Mouse (Mus musculus) megakaryocyte-erythroid progenitor cell, adult 5-6 weeks (primary cell): ENCODE measurements around the gene Pbx3. TPM values are rescaled to one million over a fixed set of nuclear protein-coding genes. Genes with fewer than 3 reads are reported as not detected.

ENCODE experiments used
- ATAC-seq: replicated peaks from 2 replicates; pipeline ENCODE4 v1.8.0; 2016; ENCODE audit warnings: mild to moderate bottlenecking, inconsistent platforms; ENCODE audit not compliant: severe bottlenecking, poor library complexity, low FRiP score, low TSS enrichment
- total RNA-seq, 2 experiments: library from RNA; stranded (forward) in 1 of 2; stranded (reverse) in 1 of 2; fragments of 200-1000, 215-1000 nt in 1 of 2; fragments of >200 nt in 1 of 2; fragmentation: Nextera tagmentation in 1 of 2; gene quantifications; 2 replicates each; pipeline ENCODE4 v1.2.3; 2014 to 2017

Pbx3 gene
- total RNA-seq, 2 experiments from 2014 or later = 10.2 to 12.8 TPM

DNA sequence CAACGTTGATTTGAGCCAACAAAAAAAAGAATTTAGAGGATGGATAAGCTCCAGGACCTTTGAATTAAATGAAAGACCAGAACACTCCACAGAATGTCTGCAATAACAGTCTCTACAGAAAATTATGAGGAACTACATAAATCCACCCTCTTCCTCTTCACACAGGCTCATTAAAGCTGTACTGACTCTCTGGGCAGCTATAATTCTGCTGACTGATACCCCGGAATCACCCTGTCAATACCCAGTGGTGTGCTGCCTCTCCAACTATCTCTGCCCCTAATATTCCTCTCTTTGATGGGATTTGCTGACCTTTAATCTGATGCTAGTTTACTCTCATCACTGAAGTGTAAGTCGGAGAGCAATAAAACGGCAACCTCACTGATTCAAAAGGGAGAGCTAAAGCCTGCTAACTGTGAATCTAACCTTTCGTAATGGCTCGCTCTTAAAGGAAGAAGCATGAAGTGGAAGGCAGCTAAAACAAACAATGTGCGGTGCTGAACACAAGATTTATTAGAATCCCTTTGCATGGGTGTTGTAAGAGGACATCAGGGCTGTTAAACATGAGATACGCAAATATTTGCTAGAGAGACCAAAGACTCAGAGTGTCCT lies 137.4 kb downstream of the Pbx3 start:
- ATAC-seq = no peak

DNA sequence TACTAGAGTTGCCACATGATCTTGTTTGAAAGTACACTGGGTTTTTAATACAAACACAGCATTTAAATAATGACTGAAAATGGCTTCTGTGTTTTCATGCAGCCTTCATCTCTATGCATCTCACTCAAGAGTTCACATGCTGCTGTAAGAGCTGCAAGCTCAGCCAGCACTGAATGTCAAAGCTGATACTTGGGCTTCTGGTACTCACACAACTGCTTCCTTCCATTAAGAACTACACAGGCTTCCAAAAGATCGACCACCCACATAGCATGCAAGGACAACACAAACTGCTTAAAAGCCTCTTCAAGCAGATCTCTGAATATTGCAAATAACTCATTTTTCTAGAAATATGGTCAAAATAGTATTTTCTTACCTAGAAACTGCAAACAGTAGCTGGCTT lies 138.7 kb downstream of the Pbx3 start:
- no peak for ATAC-seq

DNA sequence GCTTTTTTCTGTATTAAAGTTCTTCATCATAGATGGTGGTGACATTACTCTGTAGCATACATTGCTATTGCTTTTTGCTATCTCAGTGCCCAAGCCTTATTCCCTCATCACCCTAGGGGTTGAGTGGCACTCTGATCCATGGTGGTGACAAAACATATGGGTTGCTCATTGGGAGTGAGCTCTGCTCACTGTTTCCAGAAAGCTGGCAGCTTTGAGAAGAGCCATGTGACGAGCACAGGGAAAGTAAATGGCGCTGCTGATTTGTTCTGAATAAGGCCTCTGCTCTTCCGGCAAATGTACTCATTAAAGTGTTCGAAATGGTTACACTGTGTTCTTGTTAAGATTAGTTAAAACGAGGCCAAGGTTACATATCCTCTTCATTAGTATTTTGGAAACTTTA lies 139.7 kb downstream of the Pbx3 start:
- no peak for ATAC-seq

DNA sequence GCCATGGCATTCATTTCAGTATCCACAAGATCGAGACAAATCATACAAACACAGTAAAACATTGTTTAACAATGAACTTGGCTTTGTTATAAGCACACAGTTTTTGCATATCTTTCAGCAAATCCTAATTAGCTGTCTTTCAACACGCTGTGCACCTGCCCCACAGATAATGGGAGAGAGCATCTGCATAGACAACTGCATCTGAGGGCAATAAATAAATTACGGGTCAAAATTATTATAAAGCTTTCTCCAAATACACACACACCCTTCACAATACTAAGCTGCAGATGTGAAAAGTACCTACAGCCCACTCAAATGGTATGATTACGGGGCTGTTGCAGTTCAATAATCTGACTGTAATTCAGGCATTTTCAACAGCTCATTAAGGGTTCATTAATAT lies 145.3 kb downstream of the Pbx3 start:
- no peak for ATAC-seq

DNA sequence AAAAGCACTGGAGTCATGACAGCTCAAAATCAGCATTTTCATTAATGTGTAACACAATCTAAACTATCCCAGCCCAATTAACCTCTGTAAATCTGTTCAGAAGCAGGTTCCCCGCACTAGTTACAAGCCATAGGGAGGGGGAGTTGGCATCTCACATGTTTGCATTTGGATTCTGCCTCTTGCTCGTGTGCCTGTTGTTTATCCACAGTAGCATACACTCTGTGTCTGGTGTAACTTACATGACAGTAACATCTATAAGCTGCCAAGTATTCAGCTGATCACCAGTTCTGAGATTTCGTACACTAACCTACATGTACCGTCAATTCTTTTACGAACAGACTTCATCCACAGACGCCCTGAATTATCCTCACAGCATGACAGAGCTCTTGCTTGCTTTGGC lies 147.5 kb downstream of the Pbx3 start:
- ATAC-seq = no peak

DNA sequence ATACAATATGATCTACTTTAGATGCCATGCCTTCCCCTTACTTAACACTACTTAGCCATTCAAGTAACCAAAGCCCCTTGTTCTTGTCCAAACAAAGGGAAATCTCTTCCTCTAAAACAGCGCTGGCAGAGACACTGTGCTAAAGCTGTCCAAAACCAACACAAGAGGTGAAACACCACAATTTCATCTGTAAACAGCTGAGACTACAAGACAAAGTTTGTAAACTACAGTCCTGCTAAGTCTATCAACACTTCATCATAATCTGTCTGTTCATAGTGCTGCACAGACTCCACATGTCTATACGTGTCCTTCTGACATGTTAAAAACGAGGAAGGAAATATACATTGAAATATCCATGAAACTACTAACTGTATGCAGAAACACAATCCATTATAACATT lies 151.5 kb downstream of the Pbx3 start:
- ATAC-seq = no peak

DNA sequence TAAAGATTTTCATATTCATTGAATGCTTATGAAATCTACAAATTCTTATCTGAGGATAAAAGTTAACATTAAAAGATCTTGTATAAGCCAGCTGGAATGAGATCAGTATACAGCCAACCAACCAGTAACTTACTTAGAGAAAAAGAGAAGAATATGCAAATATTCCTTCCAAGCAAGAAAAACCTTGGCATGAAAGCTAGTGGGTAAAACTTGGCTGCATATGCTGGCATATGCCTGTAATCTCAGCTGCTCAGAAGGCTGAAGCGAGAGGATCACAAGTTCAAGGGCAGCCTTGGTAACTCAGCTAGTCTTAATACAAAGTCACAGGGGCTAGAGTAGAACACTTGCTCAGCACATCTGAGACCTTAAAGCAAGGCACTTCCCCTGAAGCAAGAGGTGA lies 153.8 kb downstream of the Pbx3 start:
- ATAC-seq = no peak

DNA sequence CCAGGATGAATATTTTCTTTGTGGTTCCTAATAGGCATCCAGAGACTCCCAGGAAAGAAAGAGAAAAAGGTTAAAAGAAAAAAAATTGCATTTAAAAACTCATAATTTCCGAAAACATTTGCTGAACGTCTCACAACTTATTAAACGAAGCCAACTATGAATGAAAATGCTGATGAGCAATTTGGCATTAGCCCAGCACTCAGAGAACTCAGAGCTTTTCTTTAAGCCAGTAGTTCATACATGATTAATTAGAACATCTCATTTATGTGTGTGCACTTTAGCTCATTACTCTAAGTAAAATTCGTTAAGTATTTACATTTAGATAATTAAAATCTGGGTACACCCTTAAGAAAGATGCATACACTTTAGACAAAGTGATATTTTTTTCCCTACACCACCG lies 155.3 kb downstream of the Pbx3 start:
- no peak for ATAC-seq

DNA sequence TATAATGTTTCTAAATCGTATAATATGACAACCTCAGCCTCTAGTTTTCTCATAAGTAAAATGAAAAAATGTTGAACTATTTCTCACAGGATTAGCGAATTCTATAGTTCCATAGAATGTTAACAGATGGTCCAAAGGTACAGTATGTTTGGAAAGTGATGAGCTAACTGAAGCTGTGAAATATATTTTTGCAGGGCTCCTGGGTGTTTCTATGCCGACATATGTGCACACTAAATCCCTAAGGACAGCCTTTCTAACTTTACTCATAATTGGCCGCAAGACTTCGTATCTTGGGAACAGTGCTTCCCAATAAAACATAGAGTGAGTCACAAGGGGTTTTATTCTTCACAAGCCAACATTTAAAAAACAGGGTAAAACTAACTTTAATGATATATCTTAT lies 157.4 kb downstream of the Pbx3 start:
- no peak for ATAC-seq

DNA sequence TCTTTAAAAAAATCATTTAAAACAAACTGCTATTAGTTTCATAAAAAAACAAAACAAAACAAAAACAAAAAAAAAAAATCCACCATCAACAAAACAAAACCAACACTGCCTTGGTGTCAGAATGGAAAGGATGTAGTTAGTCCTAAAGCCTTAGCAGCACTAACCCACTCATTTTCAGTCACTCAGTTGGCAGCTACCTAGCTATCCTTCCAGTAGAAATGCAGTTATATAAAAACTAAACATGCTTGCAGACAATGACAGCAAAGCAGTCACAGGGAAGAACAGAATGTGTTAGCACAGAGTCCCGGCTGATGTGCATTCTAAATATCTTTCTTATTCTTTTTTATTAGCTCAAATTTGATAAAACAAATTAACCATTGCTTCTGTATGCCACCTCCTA lies 160.5 kb downstream of the Pbx3 start:
- ATAC-seq = no peak

DNA sequence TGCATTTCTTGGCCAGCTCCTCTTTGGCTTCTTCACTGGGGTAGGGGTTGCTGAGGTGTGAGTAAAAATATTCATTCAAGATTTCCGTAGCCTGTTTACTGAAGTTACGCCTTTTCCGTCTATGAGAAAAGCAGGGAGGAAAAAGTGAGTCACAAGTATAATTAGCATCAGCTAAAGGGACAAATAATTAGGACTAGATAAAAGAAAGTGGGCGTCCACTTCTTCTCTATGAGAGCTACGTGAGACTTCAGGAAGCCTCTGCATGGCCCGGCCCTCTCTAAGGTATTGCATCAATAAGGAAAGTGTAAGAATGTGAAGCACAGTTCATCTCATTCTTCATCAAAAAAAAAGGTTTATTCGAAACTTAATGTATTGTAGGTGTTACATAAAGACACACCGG lies 168.1 kb downstream of the Pbx3 start:
- ATAC-seq = no peak

DNA sequence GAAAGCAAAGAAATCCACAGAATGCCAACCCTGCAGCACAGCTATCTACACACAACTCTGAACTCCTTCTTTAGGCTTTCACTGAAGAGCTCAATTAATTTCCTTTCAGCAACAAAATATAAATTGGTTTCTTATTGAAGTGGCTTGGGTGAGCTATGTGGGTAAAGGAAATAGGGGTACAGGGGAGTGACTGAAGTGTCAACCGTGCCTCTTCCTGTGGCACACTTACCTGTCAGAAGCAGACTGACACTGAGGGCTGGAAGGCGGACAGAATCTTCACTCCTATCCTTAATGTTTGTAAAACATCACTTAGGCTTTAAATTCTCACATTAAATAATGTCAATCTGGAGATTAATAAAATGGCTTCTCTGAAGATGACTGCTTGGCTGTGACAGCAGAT lies 168.6 kb downstream of the Pbx3 start:
- ATAC-seq = no peak

DNA sequence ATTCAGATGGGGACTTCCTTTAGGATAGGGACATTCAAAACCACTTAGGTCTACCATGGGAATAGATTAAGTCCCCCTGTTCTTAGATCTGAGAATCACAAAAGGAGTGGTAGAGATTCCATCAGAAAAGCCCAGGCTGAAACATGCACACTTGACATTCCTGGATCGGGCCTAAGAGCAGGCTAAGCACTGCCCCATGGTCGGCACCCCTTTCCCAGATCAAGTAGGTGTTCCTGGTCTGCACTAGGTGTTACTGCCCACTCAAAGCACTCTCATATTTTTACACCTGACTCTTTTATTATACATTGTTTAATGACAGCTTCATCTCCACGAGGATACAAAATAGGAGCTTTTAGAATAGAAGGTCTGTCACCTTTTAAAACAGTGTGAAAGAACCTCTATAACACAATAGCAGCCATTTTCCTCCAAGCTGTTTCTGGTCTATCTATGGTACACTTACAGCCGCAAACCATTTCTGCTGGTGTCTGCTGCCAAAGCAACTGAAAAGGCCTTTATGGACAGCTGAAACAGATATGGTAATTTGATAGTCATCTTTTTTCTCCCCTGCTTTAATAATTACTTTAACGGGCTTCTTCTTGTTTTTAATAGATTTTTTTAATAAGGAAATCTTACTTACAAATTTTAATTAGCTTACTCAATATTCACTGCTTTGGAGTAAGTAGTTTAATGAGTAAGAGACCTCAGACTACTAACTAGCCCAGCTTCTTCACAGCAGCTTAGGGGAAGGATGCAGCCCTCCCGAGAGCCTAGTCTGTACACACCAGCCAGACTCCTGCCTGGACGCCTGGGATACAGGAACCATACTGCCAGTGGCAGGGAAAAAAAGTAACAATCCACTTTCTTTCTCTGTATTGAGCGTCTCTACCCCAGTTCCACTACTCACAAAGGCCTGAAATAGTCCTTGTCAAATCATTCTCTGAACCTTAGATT lies 178.8 kb downstream of the Pbx3 start:
- ATAC-seq = no peak

DNA sequence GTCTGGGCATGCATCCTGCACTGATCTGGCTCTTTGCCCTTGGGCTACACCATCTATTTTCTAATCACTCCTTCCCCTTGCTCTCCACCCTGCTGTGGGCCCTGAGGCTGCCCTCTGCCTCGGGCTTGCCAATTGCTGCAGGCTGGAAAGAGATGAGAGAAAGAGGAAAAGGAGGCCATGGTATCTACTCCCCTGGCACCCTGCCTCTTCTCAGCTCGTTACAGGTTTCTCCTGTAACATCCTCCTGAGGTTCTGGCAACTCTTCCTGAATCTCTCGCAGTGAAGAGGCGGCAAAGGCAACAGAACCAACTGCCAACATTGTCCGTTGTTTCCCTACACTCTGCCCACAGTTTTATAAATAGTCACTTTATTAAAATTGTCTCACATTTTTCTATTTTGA lies 179.7 kb downstream of the Pbx3 start:
- ATAC-seq = no peak

DNA sequence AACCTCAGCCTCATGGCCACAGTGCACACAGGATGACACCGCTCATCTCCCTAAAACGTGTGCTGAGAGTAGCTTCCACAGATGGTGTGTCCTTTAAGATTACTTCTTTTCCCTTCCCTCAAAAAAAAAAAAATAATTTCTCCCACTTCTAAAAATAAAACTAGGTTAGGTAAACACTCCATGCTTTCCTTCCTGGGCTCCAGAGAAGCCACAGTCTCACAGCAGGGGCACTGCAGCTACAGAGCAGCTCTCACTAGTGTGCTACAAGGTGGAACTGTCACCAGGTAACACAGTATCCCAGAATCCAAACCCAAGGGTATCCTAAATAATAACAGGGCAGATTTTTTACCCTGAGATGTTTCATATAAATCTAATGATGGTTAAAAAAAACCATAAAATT lies 185.6 kb downstream of the Pbx3 start:
- no peak for ATAC-seq

DNA sequence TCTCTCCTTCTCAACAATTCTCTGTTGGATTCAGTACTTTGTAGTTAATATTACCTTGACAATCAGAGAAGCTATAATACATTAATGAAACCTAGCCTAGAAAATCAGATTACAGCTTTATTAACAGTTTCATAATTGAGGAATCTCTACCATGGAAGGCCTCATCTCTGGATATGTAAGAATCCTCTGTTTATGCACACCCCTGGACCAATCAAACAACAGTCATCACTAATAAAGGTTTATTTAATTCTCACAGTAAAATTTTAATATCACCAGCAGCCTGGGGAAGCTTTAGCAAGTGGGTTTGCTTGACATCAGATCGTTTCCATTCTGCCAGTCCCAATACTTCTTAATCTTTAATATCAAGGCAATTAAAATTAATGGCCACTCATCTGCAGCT lies 191.3 kb downstream of the Pbx3 start:
- ATAC-seq = no peak

DNA sequence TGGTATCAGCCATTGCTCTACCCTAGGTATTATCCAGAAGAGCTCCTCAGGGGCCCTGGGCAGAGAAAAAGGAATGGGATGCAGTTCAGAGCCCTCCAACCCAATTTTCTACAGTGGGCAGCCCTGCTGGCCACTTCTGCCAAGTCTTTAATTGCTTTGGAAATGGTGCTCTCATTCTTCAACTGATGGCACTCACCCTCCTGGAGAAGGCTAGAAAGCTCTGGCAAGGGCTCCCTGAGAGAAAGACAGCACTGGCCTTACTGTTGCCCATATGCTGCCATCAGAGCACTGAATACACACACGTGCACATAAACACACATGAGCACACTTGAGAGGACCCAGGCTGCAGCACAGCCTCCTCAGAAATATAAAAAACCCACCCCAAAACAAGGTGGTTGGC lies 193.6 kb downstream of the Pbx3 start:
- ATAC-seq = no peak

DNA sequence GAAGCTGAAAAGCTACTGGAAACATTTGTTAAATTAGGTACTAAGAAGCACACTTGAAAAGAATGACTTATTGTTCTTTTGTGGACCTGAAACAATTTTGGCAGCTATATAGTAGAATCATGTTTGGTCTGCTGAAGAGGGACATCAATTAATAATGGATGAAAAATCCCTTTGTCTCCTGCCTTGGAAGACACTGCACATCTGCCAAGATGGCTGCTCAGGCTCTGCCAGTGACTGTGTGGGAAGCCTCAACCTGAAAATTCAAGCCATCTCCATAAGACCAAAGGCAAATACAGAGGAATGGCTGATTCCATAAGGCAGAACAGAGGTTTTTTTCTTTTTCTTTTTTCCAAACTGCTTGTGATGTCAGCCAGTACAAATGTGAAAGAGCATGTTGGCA lies 194.3 kb downstream of the Pbx3 start:
- no peak for ATAC-seq

DNA sequence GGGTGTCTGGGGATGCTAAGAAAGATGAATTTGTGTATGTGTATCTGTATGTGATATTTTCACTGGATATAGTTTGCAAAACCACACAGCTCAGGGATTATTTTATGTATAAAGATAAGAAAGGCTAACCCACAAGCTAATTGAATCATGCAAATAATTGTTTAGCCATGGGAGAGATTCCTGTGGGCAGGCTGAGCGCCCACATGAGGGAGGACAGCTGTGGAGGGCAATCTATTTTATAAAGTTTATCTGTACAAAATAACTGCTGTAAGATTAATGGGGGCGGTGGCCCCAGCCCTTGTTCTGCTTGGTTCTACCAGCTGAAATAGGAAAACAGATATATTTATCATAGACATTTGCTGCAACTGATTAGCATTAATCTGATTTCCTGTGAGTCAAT lies 202.5 kb downstream of the Pbx3 start:
- ATAC-seq = no peak

DNA sequence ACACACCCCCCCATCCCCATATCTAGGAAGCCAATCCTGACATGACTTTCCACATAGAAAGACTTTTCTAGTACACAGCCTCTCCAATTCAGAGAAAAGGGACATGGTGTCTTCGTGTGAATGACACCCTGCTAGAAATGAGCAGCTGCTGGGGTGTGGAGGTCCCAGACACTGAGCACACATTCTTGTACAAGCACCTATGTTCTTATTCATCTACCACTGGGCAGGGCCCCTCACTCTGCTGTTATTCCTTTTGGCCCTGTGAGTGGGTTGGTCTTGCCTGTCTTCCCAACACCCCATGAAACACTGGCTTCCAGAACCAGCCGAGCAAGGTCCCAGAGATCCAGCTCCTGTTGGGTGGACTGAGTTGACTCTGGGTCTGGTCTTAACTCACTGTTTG lies 203.3 kb downstream of the Pbx3 start:
- ATAC-seq = no peak

DNA sequence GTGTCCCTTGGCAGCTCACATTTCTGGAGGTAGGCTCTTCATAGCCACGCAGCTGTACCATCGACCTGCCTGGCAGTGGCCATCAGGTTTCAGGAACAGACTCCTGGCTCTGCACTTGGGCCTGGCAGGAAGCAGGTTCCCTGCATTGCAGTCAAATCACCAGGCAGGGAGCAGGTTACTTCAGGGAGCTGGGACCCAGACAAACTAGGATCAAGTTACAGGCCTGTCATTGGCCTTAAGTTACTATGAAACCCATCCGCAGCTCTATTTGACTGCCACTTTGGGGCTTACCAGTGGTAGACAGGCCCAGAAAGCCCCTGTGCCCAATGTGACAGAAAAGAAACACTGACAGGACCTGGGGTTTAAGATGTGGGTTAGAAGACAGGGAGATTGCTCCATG lies 204.8 kb downstream of the Pbx3 start:
- ATAC-seq = no peak
